Mouse (Mus musculus) cerebellum, adult 2 months (tissue): ENCODE measurements around the gene Cs.

ENCODE experiments used
- CTCF ChIP-seq: fragments of 200-500 bp; IDR thresholded peaks from 2 replicates; pipeline ENCODE4 v1.5.1; 2011; ENCODE audit warnings: low read depth, mild to moderate bottlenecking, control low read depth, low read length, moderate library complexity, borderline replicate concordance; ENCODE audit not compliant: insufficient read depth
- POLR2A ChIP-seq: fragments of 200-500 bp; IDR thresholded peaks from 2 replicates; pipeline ENCODE4 v1.6.1; 2011; ENCODE audit warnings: low read length, control low read depth, borderline replicate concordance; ENCODE audit not compliant: insufficient read depth

- TF ChIP-seq CTCF (no peak), POLR2A (no peak)
Measured at GRCm38 (mm10) chr10:128309654-128310053, 27.9 kb upstream of the Cs start.
